Mouse (Mus musculus): ENCODE data around the gene Lman2. TPM values are rescaled to one million over a fixed set of nuclear protein-coding genes. Genes with fewer than 3 reads are reported as not detected.

The Lman2 gene
- polyA plus RNA-seq, 1 experiment from 2014 or later, result 131 TPM

DNA sequence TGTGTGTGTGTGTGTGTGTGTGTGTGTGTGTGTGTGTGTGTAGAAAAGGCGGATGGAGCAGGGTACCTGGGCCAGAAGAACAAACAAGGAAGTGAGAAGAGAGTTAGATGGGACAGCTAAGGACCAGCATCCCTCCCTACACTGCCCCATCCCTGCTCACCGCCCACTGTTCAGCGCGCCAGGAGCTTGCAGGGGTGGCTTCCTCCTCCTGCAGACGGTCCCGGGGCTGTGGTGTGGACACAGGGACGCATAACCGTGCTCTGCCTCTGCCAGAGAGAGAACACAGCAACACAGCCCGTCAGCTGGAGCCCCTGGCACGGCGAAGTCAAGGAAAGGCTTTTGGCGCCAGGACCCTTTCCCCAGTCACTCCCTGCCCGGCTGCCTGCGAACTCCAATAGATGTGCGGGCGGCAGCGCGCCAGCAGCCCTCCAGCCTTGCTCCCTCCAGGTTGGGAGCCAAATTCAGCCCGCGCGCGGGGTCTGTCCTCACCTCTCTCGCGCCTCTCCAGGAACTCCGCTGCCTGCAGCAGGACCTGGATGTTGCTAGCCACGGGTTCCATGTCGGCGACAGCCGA lies 33.4 kb downstream of the Lman2 start:
- under 1% methylated on average over 28 of the region's 29 CpGs for WGBS
- Histone ChIP-seq H3K9me3 (ENCODE audit: low read length) (no peaks in the 10 kb centered on the region), H3K9ac (replicated peaks; ENCODE audit: low read length) (peak overlapping the region; percentile 74), H3K4me3 (ENCODE audit: low read length) (peak overlapping the region; percentile 79), H3K36me3 (ENCODE audit: insufficient read depth, low read length) (peaks cover 18% of the 10 kb centered on the region), H3K27me3 (ENCODE audit: insufficient read depth, low read length) (no peaks in the 10 kb centered on the region), H3K27ac (ENCODE audit: low read length) (peak overlapping the region; percentile 28; the same call in 1 of the 2 replicates), H3K4me1 (ENCODE audit: insufficient read depth, low read length) (peaks cover 40% of the 10 kb centered on the region), H3K4me2 (replicated peaks; ENCODE audit: low read depth, low read length) (peak overlapping the region; percentile 92)
- peak; percentile 39 for ATAC-seq (ENCODE audit: low FRiP score, low TSS enrichment)

DNA sequence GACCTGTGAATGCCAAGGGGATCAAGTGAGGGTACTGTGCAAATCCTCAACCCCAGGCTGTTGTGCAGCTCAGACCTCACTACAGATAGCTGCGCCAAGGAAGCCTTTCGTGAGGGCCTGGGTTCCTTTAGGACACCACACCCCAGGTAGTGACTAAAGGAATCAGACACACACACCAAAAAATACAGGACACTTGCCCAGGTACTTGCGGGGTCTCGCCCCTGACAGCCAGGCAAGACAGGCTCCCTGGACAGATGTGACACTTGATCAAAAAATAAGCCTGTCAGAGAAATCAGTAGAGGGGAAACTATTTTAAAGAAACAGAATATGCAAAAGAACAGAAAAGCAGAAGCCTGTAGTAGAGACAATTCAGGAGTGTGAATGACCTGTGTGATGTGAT lies 33.9 kb downstream of the Lman2 start:
- H3K9ac ChIP-seq (replicated peaks; ENCODE audit: low read length), result peak overlapping the region; percentile 74; the same call in 1 of the 2 replicates
- H3K4me2 ChIP-seq (replicated peaks; ENCODE audit: low read depth, low read length), result peak overlapping the region; percentile 92
- 96% methylated on average over 4 of the region's 4 CpGs for WGBS
- no peaks in the 10 kb centered on the region for H3K9me3 ChIP-seq (ENCODE audit: low read length)
- H3K4me3 ChIP-seq (ENCODE audit: low read length), result peak overlapping the region; percentile 79
- peaks cover 24% of the 10 kb centered on the region for H3K36me3 ChIP-seq (ENCODE audit: insufficient read depth, low read length)
- peaks cover 46% of the 10 kb centered on the region for H3K4me1 ChIP-seq (ENCODE audit: insufficient read depth, low read length)
- H3K27ac ChIP-seq (ENCODE audit: low read length), result no peak overlapping the region
- no peak for ATAC-seq (ENCODE audit: low FRiP score, low TSS enrichment)
- no peaks in the 10 kb centered on the region for H3K27me3 ChIP-seq (ENCODE audit: insufficient read depth, low read length)

DNA sequence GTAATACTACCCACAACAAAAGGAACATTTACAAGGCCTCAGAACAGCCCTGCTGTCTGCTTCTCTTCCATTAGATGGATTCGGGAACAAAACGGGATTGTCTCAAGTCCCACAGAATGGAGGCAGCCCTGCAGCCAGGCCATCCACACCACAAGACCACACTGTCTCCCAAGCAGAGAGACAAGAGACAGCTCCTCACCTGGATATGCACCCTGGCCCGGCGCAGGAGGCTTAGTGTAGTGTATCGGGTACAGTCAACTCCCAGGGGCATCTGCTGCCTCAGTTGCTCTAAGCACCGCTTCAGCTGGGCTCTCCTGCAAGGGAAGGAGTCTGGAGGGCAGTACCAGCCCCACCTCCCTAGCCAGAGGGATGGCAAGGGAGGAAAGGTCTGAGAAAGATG lies 34.4 kb downstream of the Lman2 start:
- Histone ChIP-seq H3K9me3 (ENCODE audit: low read length) (no peaks in the 10 kb centered on the region), H3K4me3 (ENCODE audit: low read length) (peak overlapping the region; percentile 79; the same call in 1 of the 2 replicates), H3K9ac (replicated peaks; ENCODE audit: low read length) (peak overlapping the region; percentile 40), H3K4me1 (ENCODE audit: insufficient read depth, low read length) (peaks cover 50% of the 10 kb centered on the region), H3K27me3 (ENCODE audit: insufficient read depth, low read length) (no peaks in the 10 kb centered on the region), H3K4me2 (replicated peaks; ENCODE audit: low read depth, low read length) (peak overlapping the region; percentile 92), H3K27ac (ENCODE audit: low read length) (no peak overlapping the region), H3K36me3 (ENCODE audit: insufficient read depth, low read length) (peaks cover 27% of the 10 kb centered on the region)
- no peak for ATAC-seq (ENCODE audit: low FRiP score, low TSS enrichment)
- 82% methylated on average over 6 of the region's 6 CpGs for WGBS

DNA sequence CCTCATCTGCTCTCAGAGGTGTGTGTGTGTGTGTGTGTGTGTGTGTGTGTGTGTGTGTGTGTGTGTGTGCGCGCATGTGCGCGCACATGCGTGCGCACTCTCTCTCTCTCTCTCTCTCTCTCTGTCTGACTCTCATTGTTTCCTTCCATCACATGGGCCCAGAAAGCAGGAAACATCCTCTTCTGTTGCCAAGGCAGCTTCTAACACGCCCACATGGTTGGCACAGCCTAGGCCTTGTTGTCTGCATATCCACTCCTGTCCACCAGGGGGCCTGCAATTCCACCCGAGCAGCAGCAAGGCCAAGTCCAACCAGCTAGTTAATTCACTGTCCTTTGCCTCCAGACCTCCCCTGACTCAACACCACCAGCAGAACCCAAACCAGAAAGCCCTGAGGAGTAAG lies 35.0 kb downstream of the Lman2 start:
- Histone ChIP-seq H3K9ac (replicated peaks; ENCODE audit: low read length) (no peak overlapping the region), H3K4me2 (replicated peaks; ENCODE audit: low read depth, low read length) (peak overlapping the region; percentile 92), H3K9me3 (ENCODE audit: low read length) (no peaks in the 10 kb centered on the region), H3K27me3 (ENCODE audit: insufficient read depth, low read length) (no peaks in the 10 kb centered on the region), H3K4me1 (ENCODE audit: insufficient read depth, low read length) (peaks cover 56% of the 10 kb centered on the region), H3K4me3 (ENCODE audit: low read length) (peak overlapping the region; percentile 79; the same call in 1 of the 2 replicates), H3K27ac (ENCODE audit: low read length) (no peak overlapping the region), H3K36me3 (ENCODE audit: insufficient read depth, low read length) (peaks cover 30% of the 10 kb centered on the region)
- peak; percentile 14; the same call in 1 of the 2 replicates for ATAC-seq (ENCODE audit: low FRiP score, low TSS enrichment)
- WGBS, result 39% methylated on average over 6 of the region's 8 CpGs

DNA sequence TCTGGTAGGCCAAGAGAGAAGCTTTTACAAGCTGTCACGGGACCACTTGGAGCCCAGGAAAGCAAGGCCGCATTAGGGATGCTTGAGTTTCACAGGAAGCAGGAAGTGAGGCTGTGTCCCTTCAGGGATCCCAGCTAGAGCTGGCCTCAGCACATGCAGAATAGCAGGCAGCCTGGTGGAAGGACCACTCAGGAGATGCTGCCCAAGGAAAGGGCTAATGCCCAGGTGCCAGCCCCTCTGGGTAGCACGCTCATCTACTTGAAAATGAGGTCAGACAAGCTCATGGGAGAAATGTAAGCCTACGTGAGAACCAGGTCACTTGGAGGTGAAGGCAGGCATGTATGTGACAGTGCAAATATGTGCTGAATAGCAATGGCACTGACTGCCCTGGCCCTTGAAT lies 35.4 kb downstream of the Lman2 start:
- Histone ChIP-seq H3K4me2 (replicated peaks; ENCODE audit: low read depth, low read length) (no peak overlapping the region), H3K27ac (ENCODE audit: low read length) (peak overlapping the region; percentile 13; the same call in 1 of the 2 replicates), H3K27me3 (ENCODE audit: insufficient read depth, low read length) (no peaks in the 10 kb centered on the region), H3K9me3 (ENCODE audit: low read length) (no peaks in the 10 kb centered on the region), H3K9ac (replicated peaks; ENCODE audit: low read length) (no peak overlapping the region), H3K4me3 (ENCODE audit: low read length) (no peak overlapping the region), H3K4me1 (ENCODE audit: insufficient read depth, low read length) (peaks cover 57% of the 10 kb centered on the region), H3K36me3 (ENCODE audit: insufficient read depth, low read length) (peaks cover 30% of the 10 kb centered on the region)
- no peak for ATAC-seq (ENCODE audit: low FRiP score, low TSS enrichment)
- WGBS, result 49% methylated on average over 4 of the region's 4 CpGs

DNA sequence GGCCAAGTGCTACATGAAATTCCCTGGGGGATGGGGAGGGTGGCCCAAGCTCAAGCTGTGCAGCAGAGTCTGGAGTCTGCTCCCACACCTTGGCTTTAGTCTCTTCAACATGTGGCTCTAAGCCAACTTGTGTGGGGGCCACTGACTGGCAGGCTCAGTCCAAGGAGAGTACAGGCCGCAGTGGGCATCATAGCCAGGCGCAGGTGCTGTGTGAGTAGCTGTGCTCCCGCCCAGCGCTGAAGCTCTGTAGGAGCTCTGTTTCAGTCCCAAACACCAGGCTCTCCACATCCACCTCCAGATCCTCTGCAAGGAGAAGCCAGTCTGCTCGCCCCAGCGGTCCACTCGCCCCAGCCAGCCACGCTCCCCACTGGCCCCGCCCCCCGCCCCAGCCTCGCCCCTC lies 37.0 kb downstream of the Lman2 start:
- Histone ChIP-seq H3K4me3 (ENCODE audit: low read length) (no peak overlapping the region), H3K27ac (ENCODE audit: low read length) (no peak overlapping the region), H3K4me1 (ENCODE audit: insufficient read depth, low read length) (peaks cover 55% of the 10 kb centered on the region), H3K27me3 (ENCODE audit: insufficient read depth, low read length) (no peaks in the 10 kb centered on the region), H3K9ac (replicated peaks; ENCODE audit: low read length) (no peak overlapping the region), H3K9me3 (ENCODE audit: low read length) (no peaks in the 10 kb centered on the region), H3K36me3 (ENCODE audit: insufficient read depth, low read length) (peaks cover 30% of the 10 kb centered on the region), H3K4me2 (replicated peaks; ENCODE audit: low read depth, low read length) (no peak overlapping the region)
- no peak for ATAC-seq (ENCODE audit: low FRiP score, low TSS enrichment)
- 81% methylated on average over 11 of the region's 11 CpGs for WGBS

DNA sequence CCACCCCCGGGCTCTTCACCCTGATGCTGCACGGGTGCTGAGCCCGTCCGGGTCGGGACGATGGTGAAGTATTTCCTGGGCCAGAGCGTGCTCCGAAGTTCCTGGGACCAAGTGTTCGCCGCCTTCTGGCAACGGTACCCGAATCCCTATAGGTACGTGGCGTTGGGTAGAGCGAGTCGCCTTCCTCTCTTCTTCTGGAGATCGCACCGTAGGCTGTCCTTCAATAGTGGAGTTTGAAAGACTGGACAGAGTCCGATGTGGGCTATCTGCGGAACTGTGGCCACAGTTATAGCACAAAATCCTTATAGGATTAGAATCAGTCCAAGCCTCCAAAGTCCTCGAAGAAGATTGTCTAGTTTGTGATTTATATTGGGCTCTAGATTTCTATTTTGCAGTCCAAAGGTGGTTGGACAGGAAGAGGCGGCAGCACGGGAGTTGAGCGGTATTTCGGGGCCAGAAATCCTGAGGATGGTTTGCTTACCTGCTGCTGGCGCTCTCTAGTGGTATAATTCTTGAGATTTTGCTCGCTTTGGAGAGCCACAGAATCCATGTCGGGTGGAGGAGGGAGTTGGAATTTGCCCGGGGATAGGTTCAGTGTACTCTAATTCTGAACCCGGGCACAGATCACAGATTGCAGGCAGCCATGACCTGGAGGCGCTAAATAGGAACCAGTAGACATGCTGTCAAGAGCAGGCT lies 40.3 kb downstream of the Lman2 start:
- peak overlapping the region; percentile 85 for H3K4me3 ChIP-seq (ENCODE audit: low read length)
- ATAC-seq (ENCODE audit: low FRiP score, low TSS enrichment), result no peak; the same call in 1 of the 2 replicates
- H3K27me3 ChIP-seq (ENCODE audit: insufficient read depth, low read length), result no peaks in the 10 kb centered on the region
- 1% methylated on average over 31 of the region's 31 CpGs for WGBS
- peak overlapping the region; percentile 89 for H3K9ac ChIP-seq (replicated peaks; ENCODE audit: low read length)
- H3K36me3 ChIP-seq (ENCODE audit: insufficient read depth, low read length), result peaks cover 49% of the 10 kb centered on the region
- H3K4me1 ChIP-seq (ENCODE audit: insufficient read depth, low read length), result peaks cover 35% of the 10 kb centered on the region
- H3K4me2 ChIP-seq (replicated peaks; ENCODE audit: low read depth, low read length), result peak overlapping the region; percentile 80
- H3K27ac ChIP-seq (ENCODE audit: low read length), result peak overlapping the region; percentile 86
- no peaks in the 10 kb centered on the region for H3K9me3 ChIP-seq (ENCODE audit: low read length)

DNA sequence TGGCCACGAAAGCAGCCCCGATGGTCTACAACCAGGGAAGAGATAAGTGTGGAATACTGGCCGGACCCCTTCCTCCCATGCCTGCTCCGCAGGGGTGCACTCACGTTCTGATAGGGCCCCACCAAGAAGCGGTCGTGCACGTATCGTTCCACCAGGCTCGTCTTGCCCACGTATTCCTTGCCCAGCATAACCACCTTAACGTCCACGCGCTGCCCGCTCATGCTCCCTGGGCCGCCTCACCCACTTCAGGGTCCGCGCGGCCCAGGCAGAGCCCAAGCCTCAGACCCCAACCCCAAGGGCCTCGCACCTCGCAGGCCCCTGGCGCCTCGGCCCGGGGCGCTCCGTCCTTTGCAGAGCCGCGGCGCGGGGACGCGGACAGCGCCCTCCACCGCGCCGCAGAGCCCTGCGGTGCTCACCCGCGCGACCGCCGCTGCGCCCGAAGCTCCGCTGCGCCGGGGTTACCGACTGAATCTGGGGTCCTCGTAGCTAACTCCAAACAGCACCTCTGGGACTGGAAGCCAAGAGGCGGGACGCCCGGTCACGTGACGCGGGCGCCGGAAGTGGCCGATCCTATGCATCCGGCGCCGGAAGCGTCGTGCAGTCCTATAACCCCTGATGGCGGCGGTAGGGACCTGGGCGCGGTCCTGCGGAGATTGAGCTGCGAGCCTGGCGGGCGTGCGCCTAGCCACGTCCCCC lies 41.0 kb downstream of the Lman2 start, which contains the start of gene Rab24:
TSS of gene Rab24 (minus strand) at position 513 of the 696 bp plus-strand sequence.
- H3K4me2 ChIP-seq (replicated peaks; ENCODE audit: low read depth, low read length), result peak within 1 kb of the TSS; percentile 80
- no peaks in the 10 kb centered on the region for H3K9me3 ChIP-seq (ENCODE audit: low read length)
- WGBS, result under 1% methylated on average over 73 of the region's 73 CpGs
- H3K9ac ChIP-seq (replicated peaks; ENCODE audit: low read length), result peak within 1 kb of the TSS; percentile 89
- H3K36me3 ChIP-seq (ENCODE audit: insufficient read depth, low read length), result peaks cover 53% of the 10 kb centered on the region
- peaks cover 32% of the 10 kb centered on the region for H3K4me1 ChIP-seq (ENCODE audit: insufficient read depth, low read length)
- ATAC-seq (ENCODE audit: low FRiP score, low TSS enrichment), result peak; percentile 88
- peak within 1 kb of the TSS; percentile 86 for H3K27ac ChIP-seq (ENCODE audit: low read length)
- peak within 1 kb of the TSS; percentile 85 for H3K4me3 ChIP-seq (ENCODE audit: low read length)
- H3K27me3 ChIP-seq (ENCODE audit: insufficient read depth, low read length), result no peaks in the 10 kb centered on the region

DNA sequence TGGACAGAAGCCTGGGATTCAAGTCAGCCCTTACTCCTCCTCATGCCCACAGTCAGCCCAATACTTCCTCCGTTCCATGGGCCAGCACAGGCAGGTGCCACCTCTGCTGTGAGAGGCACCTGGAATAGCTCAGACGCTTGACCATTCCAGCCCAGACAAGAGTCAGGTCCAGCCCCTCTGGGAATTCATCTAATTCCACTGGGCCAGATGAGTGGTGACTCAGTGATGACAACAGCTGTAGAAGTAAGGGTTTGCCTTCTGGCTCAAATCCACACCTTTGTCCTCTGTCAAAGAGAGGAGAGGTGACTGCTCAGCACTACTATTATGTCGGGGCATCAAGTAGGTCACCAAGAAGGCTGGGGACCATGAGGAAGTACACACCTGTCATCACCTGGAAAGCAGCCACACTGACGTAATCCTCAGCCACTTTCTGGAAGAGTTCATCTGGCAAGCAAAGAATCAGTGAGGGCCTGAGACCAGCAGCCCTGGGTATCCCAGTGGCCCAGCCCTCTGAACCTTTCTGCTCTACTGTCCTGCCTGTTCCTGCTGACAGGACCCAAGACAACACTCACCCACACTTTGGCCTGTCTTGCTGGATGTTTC lies 42.6 kb downstream of the Lman2 start, which contains the start of gene Prelid1:
TSS of gene Prelid1 (plus strand) at position 570 of the 603 bp plus-strand sequence.
- H3K4me3 ChIP-seq (ENCODE audit: low read length), result peak within 1 kb of the TSS; percentile 85
- H3K9ac ChIP-seq (replicated peaks; ENCODE audit: low read length), result peak within 1 kb of the TSS; percentile 89
- H3K4me2 ChIP-seq (replicated peaks; ENCODE audit: low read depth, low read length), result peak within 1 kb of the TSS; percentile 80
- no peaks in the 10 kb centered on the region for H3K27me3 ChIP-seq (ENCODE audit: insufficient read depth, low read length)
- peaks cover 27% of the 10 kb centered on the region for H3K4me1 ChIP-seq (ENCODE audit: insufficient read depth, low read length)
- 83% methylated on average over 4 of the region's 4 CpGs for WGBS
- H3K27ac ChIP-seq (ENCODE audit: low read length), result peak within 1 kb of the TSS; percentile 73
- H3K9me3 ChIP-seq (ENCODE audit: low read length), result no peaks in the 10 kb centered on the region
- ATAC-seq (ENCODE audit: low FRiP score, low TSS enrichment), result no peak
- peaks cover 43% of the 10 kb centered on the region for H3K36me3 ChIP-seq (ENCODE audit: insufficient read depth, low read length)
